Mouse (Mus musculus): ENCODE results near the gene Lgals1.

Gene Lgals1

GRCm38 (mm10) chr15:78912040-78912439 is 14.5 kb upstream of the Lgals1 start:
- no peak for DNase-seq

- DNase-seq: peak; percentile 96
Measured at GRCm38 (mm10) chr15:78913632-78914090, 12.9 kb upstream of the Lgals1 start, which contains the start of gene Pdxp. Gene Pdxp (plus strand): TSS chr15:78913919.

GRCm38 (mm10) chr15:78914091-78914822 is 12.3 kb upstream of the Lgals1 start:
- DNase-seq: peak in 1 of 2 experiments; percentile 55

GRCm38 (mm10) chr15:78914823-78915659 is 11.5 kb upstream of the Lgals1 start:
- no peak for DNase-seq

- DNase-seq: peak in 1 of 2 experiments; percentile 68
Measured at GRCm38 (mm10) chr15:78915660-78916017, 10.9 kb upstream of the Lgals1 start.

GRCm38 (mm10) chr15:78916052-78916826 is 10.3 kb upstream of the Lgals1 start:
- no peak for DNase-seq

GRCm38 (mm10) chr15:78918126-78918525 is 8.4 kb upstream of the Lgals1 start:
- no peak for DNase-seq

GRCm38 (mm10) chr15:78919914-78920313 is 6.6 kb upstream of the Lgals1 start:
- no peak for DNase-seq

GRCm38 (mm10) chr15:78922700-78923099 is 3.8 kb upstream of the Lgals1 start:
- DNase-seq: no peak

GRCm38 (mm10) chr15:78923585-78923984 is 2.9 kb upstream of the Lgals1 start:
- DNase-seq: peak; percentile 64 to 81

- DNase-seq: no peak
Measured at GRCm38 (mm10) chr15:78925129-78925528, 1.4 kb upstream of the Lgals1 start.

GRCm38 (mm10) chr15:78927021-78927787 is 679 bp downstream of the Lgals1 start:
- DNase-seq: no peak

GRCm38 (mm10) chr15:78927788-78928457 is 1.4 kb downstream of the Lgals1 start:
- peak; percentile 88 to 92 for DNase-seq

- no peak for DNase-seq
Measured at GRCm38 (mm10) chr15:78928539-78928938, 2.0 kb downstream of the Lgals1 start.

- DNase-seq: no peak
Measured at GRCm38 (mm10) chr15:78930192-78930706, 3.7 kb downstream of the Lgals1 start.

- DNase-seq: no peak
Measured at GRCm38 (mm10) chr15:78930801-78931426, 4.4 kb downstream of the Lgals1 start.

- DNase-seq: peak in 1 of 2 experiments; percentile 63
Measured at GRCm38 (mm10) chr15:78931577-78931976, 5.1 kb downstream of the Lgals1 start.

- DNase-seq: peak; percentile 62 to 75
Measured at GRCm38 (mm10) chr15:78934784-78935320, 8.3 kb downstream of the Lgals1 start, which contains the start of gene Nol12. Gene Nol12 (plus strand): TSS chr15:78934933.

GRCm38 (mm10) chr15:78936403-78936802 is 9.9 kb downstream of the Lgals1 start:
- DNase-seq: no peak

GRCm38 (mm10) chr15:78937311-78937710 is 10.8 kb downstream of the Lgals1 start:
- no peak for DNase-seq

Data from thymus, adult 18-20 months (tissue).